Mouse (Mus musculus) embryonic facial prominence, embryonic 13.5 days (tissue): Measurements from ENCODE around the gene Zfp113. TPM values are rescaled to one million over a fixed set of nuclear protein-coding genes. Genes with fewer than 3 reads are reported as not detected.
"Not testable (repeated sequence)": the region's sequence is repeated elsewhere in the genome, so short reads cannot be mapped to it uniquely, and the experiment has no call there.

Experiments used
- ATAC-seq: fragments of 200-750 bp; cut with Nextera tagmentation; 2 replicates; pipeline ENCODE4 v1.8.0; 2017; ENCODE audit warnings: low read depth; ENCODE audit not compliant: insufficient number of reproducible peaks, insufficient read depth, low FRiP score, low TSS enrichment
- H3K27ac ChIP-seq: fragments of 300-500 bp; sonication (generic); 2 replicates; pipeline ENCODE4 v1.5.1; 2015; ENCODE audit warnings: moderate library complexity, mild to moderate bottlenecking, inconsistent platforms
- H3K27me3 ChIP-seq: fragments of 300-500 bp; sonication (generic); 2 replicates; pipeline ENCODE4 v1.6.1; 2015; ENCODE audit warnings: mild to moderate bottlenecking, inconsistent platforms
- H3K36me3 ChIP-seq: fragments of 300-500 bp; sonication (generic); 2 replicates; pipeline ENCODE4 v1.6.1; 2015; ENCODE audit warnings: mild to moderate bottlenecking, inconsistent platforms
- H3K4me1 ChIP-seq: fragments of 300-500 bp; sonication (generic); 2 replicates; pipeline ENCODE4 v1.6.1; 2015; ENCODE audit warnings: inconsistent platforms
- H3K4me2 ChIP-seq: fragments of 300-500 bp; sonication (generic); 2 replicates; pipeline ENCODE4 v1.6.1; 2015; ENCODE audit warnings: moderate library complexity, mild to moderate bottlenecking, inconsistent platforms
- H3K4me3 ChIP-seq: fragments of 300-500 bp; sonication (generic); 2 replicates; pipeline ENCODE4 v1.5.1; 2015; ENCODE audit warnings: mild to moderate bottlenecking, inconsistent platforms
- H3K9ac ChIP-seq: fragments of 300-500 bp; sonication (generic); 2 replicates; pipeline ENCODE4 v1.6.1; 2015; ENCODE audit warnings: mild to moderate bottlenecking, inconsistent platforms
- H3K9me3 ChIP-seq: fragments of 300-500 bp; sonication (generic); 2 replicates; pipeline ENCODE4 v1.6.1; 2016; ENCODE audit warnings: inconsistent platforms
- WGBS: fragments of 180-500 bp; shearing (Covaris S2); methylation state at CpG from one replicate; pipeline ENCODE4 v1.1.7; 2015; ENCODE audit warnings: mixed read lengths; 5-methylcytosine and 5-hydroxymethylcytosine counted together
- polyA plus RNA-seq: library from polyadenylated mRNA; unstranded; fragments of >200 nt; fragmentation: Nextera tagmentation; extraction: Ambion mirVana; gene quantifications from 2 replicates; pipeline ENCODE4 v1.2.1, GENCODE M21; 2015

Gene Zfp113
- polyA plus RNA-seq, 1 experiment from 2014 or later, result 24.4 TPM

DNA sequence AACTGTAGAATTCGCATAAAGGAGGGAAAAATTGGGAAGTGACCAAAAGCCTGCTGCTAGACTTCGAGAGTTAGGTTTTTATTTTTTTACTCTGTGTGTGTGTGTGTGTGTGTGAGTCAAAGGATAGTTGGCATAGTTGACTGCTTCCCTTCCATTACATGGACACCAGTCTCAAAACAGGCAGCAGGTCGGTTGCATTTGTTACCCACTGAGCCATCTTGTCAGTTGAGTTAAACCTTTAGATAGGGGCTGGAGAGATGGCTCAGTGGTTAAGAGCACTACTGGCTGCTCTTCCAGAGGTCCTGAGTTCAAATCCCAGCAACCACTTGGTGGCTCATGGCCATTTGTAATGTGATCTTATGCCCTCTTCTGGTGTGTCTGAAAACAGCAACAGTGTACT is 37.5 kb downstream of the Zfp113 start:
- peak overlapping the region; percentile 96 for H3K27ac ChIP-seq

DNA sequence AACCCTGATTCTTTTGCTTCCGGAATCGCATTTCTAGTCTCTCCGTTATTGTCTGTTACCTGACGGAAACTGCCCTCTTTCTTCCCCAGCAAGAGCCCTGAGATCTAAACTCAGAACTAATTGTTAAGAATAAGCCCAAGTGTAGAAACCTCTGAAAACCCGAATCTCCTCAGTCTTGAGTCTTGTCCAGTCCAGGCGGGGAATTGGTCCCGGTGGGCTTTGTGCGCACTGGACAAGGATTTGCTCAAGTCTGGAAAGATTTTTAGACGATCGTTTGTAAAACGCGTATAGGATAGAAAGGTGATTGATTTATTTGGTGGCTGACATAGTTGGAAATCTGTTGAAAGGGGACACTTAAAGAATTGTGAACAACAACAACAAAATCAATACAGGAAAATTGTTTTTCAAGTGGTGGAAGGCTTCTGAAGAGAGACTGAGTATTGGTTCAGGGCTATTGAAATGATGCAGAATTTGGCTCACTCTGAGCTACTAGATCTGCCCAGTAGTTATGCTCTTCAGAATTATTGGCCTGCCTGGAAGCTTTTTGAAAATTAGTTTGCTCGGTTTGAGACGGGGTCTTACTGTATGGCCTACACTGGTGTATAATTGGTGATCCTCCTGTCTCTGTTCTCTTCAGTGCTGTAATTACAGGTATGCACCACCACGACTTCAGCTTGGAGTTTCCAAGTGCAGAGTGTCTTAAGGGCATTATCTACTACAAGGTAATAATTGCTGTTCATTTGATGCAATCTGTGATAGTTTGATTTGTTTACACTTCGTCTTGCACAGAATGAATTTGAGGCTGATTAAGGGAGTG is 38.1 kb downstream of the Zfp113 start:
- no peaks in the 10 kb centered on the region for H3K9me3 ChIP-seq
- H3K27ac ChIP-seq, result peak overlapping the region; percentile 96
- H3K4me2 ChIP-seq, result peak overlapping the region; percentile 72
- H3K27me3 ChIP-seq, result no peaks in the 10 kb centered on the region
- H3K9ac ChIP-seq, result peak overlapping the region; percentile 80
- ATAC-seq, result no peak
- peak overlapping the region; percentile 68 for H3K4me3 ChIP-seq
- H3K4me1 ChIP-seq, result peaks cover 14% of the 10 kb centered on the region
- peaks cover 24% of the 10 kb centered on the region for H3K36me3 ChIP-seq
- 4% methylated on average over 16 of the region's 16 CpGs for WGBS

More for the DNA sequence above, 37.5 kb downstream of the Zfp113 start:
- 75% methylated on average over 3 of the region's 3 CpGs for WGBS
- peak overlapping the region; percentile 72 for H3K4me2 ChIP-seq
- peaks cover 27% of the 10 kb centered on the region for H3K36me3 ChIP-seq
- H3K4me1 ChIP-seq, result peaks cover 14% of the 10 kb centered on the region
- no peak for ATAC-seq
- H3K4me3 ChIP-seq, result peak overlapping the region; percentile 68
- no peaks in the 10 kb centered on the region for H3K9me3 ChIP-seq
- H3K9ac ChIP-seq, result peak overlapping the region; percentile 80
- no peaks in the 10 kb centered on the region for H3K27me3 ChIP-seq

DNA sequence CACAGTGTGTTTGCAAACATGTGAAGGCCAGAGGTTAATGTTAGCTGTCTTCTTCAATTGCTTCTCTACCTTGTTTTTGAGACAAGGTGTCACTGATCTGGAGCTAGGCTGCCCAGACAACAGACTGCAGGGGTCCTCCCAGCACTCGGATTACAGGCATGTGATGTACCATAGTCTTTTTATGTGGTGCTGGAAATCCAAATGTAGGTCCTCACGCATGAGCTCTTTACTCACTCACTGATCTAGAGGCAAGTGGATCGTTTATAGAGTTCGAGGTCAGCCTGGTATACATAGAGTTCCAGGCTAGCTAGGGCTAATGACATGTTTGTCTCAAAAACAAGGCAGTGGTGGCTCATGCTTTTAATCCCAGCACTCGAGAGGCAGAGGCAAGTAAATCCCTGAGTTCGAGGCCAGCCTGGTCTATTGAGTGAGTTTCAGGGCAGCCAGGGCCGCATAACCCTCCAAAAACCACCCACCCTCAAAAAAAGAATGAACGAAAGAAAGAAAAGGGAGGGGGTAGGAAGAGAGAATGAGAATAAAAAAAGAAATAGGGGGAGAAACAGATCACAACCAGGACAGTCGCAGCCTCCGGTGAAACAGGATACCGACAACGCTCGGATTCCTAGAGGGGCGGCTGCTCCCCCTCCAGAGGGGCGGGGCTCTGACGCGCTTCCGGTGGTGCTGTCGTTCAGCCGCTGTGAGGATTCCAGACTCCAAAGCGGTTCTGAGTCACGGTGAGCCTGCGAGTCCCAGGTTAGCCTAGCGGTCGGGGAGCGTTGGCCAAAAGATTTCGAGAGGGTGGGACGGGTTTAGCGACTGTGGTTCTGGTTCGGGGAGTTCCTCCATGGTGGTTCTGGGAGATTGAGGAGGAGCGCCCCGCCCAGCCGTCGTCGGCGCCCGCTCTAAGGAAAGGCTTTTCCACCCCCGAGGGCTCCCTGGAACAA is 39.0 kb downstream of the Zfp113 start, which contains the start of gene Zscan21:
Gene Zscan21, plus strand, starts transcription at position 649 of the 944 bp plus-strand sequence.
- WGBS, result 7% methylated on average over 38 of the region's 38 CpGs
- Histone ChIP-seq H3K27me3 (no peaks in the 10 kb centered on the region), H3K9ac (peak within 1 kb of the TSS; percentile 80), H3K4me3 (peak within 1 kb of the TSS; percentile 68), H3K4me1 (peaks cover 14% of the 10 kb centered on the region), H3K36me3 (peaks cover 20% of the 10 kb centered on the region), H3K9me3 (no peaks in the 10 kb centered on the region), H3K4me2 (peak within 1 kb of the TSS; percentile 72), H3K27ac (peak within 1 kb of the TSS; percentile 96)
- ATAC-seq, result peak; percentile 96

DNA sequence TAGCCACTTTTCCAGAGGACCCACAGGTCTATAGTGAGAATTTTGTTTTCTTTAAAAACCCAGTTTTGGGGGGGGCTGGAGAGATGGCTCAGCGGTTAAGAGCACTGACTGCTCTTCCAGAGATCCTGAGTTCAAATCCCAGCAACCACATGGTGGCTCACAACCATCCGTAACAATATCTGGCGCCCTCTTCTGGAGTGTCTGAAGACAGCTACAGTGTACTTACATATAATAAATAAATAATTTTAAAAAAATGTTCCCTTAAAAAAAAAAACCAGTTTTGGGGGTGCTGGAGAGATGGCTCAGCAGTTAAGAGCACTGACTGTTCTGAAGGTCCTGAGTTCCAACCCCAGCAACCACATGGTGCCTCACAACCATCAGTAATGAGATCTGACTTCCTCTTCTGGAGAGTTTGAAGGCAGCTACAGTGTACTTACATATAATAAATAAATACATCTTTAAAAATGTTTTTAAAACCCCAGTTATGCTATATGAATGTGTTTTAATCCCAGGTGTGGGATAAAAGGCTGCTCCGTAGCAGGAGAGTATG is 45.6 kb downstream of the Zfp113 start:
- 61% methylated on average over 4 of the region's 4 CpGs for WGBS

DNA sequence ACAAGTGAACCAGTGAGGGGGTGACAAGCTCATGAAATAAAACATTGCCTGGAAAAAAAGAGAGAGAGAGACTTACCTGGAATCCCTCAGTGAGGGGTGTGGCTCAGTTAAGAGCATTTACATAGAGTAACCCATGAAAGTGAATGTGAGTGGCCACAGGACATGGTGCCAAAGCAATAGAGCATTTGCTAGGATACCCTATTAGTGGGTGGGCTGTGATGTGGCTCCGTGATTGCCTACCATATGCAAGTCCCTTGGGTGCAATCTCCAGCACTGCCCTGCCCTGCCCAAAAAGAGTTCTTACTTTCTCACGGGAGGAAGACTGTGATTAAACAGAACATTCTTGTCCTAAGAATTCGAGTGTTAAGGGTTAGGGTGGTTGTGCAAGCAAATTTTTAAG is 48.4 kb downstream of the Zfp113 start:
- no peaks in the 10 kb centered on the region for H3K4me1 ChIP-seq
- H3K9ac ChIP-seq, result no peak overlapping the region
- WGBS, result 67% methylated on average over 3 of the region's 3 CpGs
- H3K27ac ChIP-seq, result no peak overlapping the region
- ATAC-seq, result no peak
- H3K27me3 ChIP-seq, result no peaks in the 10 kb centered on the region
- no peak overlapping the region for H3K4me2 ChIP-seq
- no peaks in the 10 kb centered on the region for H3K9me3 ChIP-seq
- H3K4me3 ChIP-seq, result no peak overlapping the region
- peaks cover 33% of the 10 kb centered on the region for H3K36me3 ChIP-seq

More for the DNA sequence above, 45.6 kb downstream of the Zfp113 start:
- not testable (repeated sequence) for H3K4me1 ChIP-seq, H3K4me2 ChIP-seq, H3K4me3 ChIP-seq, ATAC-seq, H3K27ac ChIP-seq, H3K9ac ChIP-seq, H3K9me3 ChIP-seq, H3K27me3 ChIP-seq, H3K36me3 ChIP-seq

DNA sequence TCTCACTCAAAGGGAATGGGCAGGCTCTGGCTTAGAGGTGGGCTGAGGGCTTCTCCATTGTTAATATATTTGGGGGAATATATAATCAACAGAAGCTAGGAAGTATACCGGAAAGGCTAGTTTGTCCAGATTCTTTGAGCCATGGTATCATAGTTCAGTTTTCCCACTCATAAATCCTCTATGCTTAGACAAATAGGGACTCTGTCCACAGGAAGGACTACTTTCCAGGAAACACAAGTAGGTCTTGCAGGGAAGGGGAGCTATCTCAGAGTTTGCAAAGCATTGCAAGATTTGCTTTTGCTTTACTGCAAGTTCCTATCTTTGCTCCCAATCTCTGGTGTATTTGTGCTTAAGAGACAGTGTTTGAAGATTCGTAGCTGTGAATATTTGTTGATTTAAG is 50.6 kb downstream of the Zfp113 start:
- no peak overlapping the region for H3K27ac ChIP-seq
- no peaks in the 10 kb centered on the region for H3K9me3 ChIP-seq
- H3K4me1 ChIP-seq, result no peaks in the 10 kb centered on the region
- H3K36me3 ChIP-seq, result peaks cover 55% of the 10 kb centered on the region
- no peaks in the 10 kb centered on the region for H3K27me3 ChIP-seq
- H3K9ac ChIP-seq, result no peak overlapping the region
- H3K4me3 ChIP-seq, result no peak overlapping the region
- ATAC-seq, result no peak
- no peak overlapping the region for H3K4me2 ChIP-seq
- 90% methylated on average over 2 of the region's 2 CpGs for WGBS

DNA sequence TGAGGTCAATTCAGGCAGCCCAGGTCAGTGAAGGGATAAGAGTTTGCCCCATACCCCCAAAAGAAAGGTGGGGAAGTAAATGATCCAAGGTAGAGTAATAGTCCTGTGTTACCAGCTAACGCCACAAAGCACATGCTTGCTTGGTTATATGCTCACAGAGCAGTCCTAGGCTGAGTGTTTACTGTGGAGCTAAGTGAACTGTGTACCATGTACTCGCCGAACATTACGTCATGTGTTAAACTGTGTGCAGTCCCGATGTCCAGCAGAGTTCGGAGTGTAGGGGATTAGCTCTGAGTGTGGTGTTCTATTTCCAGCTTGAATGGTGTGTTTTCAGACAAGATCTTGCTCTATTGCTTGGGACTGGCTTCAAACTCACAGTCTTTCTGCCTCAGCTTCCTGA is 61.1 kb downstream of the Zfp113 start:
- H3K36me3 ChIP-seq, result peaks cover 70% of the 10 kb centered on the region
- no peak for ATAC-seq
- H3K4me3 ChIP-seq, result no peak overlapping the region
- no peak overlapping the region for H3K4me2 ChIP-seq
- no peak overlapping the region for H3K9ac ChIP-seq
- H3K9me3 ChIP-seq, result no peaks in the 10 kb centered on the region
- no peaks in the 10 kb centered on the region for H3K4me1 ChIP-seq
- no peak overlapping the region for H3K27ac ChIP-seq
- H3K27me3 ChIP-seq, result no peaks in the 10 kb centered on the region
- WGBS, result 95% methylated on average over 6 of the region's 6 CpGs

DNA sequence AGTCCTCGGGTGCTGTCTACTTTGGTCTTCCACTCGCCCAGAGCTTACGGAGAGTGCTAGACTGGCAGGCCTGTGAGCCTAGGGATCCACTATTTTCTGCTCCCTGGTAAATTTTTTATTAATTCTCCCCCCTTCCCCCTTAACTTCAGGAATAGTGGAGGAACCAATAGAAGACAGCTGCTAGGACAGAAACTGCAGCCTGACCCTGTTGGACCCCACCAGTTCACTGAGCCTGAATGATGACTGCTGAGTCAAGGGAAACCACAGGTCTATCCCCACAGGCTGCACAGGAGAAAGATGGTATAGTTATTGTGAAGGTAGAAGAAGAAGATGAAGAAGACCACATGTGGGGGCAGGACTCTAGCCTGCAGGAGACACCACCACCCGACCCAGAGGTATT is 62.8 kb downstream of the Zfp113 start:
- ATAC-seq, result no peak

DNA sequence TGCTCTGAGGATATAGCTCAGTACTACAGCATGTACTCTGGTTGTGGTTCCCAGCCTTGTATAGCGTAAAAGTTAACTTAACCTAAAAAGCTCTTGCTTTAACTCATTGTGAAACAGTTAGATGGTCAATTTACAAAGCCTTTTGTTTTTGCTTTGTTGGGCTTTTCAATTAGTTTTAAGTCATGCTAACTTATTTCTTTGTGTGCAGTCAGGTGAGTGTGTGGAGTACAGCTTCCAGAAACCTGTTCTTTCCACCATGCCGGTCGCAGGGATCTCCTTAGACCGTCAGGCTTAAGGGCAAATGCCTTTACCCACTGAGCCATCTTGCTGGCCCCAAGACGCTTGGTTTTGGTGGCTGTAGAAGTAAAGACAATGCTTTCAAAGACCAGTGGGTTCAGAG is 64.8 kb downstream of the Zfp113 start:
- no peak overlapping the region for H3K27ac ChIP-seq
- H3K27me3 ChIP-seq, result no peaks in the 10 kb centered on the region
- no peak overlapping the region for H3K4me3 ChIP-seq
- H3K9ac ChIP-seq, result no peak overlapping the region
- peaks cover 36% of the 10 kb centered on the region for H3K36me3 ChIP-seq
- H3K4me1 ChIP-seq, result peaks cover 10% of the 10 kb centered on the region
- no peak overlapping the region for H3K4me2 ChIP-seq
- 92% methylated on average over 5 of the region's 5 CpGs for WGBS
- H3K9me3 ChIP-seq, result no peaks in the 10 kb centered on the region
- no peak for ATAC-seq

More for the DNA sequence above, 62.8 kb downstream of the Zfp113 start:
- Histone ChIP-seq H3K4me2 (no peak overlapping the region), H3K4me3 (no peak overlapping the region), H3K36me3 (peaks cover 53% of the 10 kb centered on the region), H3K27ac (no peak overlapping the region), H3K4me1 (no peaks in the 10 kb centered on the region), H3K9ac (no peak overlapping the region), H3K9me3 (no peaks in the 10 kb centered on the region), H3K27me3 (no peaks in the 10 kb centered on the region)
- WGBS, result 92% methylated on average over 4 of the region's 4 CpGs

DNA sequence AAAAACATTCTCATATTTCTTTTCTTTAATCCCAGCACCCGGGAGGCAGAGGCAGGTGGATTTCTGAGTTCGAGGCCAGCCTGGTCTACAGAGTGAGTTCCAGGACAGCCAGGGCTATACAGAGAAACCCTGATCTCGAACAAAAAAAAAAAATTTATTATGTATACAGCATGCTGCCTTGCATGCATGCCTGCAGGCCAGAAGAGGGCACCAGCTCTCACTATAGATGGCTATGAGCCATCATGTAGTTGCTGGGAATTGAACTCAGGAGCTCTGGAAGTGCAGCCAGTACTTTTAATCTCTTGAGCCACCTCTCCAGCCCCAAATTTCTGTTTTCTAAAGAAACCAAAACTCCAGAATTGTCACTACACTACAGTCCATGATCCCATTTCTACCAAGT is 65.3 kb downstream of the Zfp113 start:
- WGBS, result 81% methylated on average over 3 of the region's 3 CpGs

More for the DNA sequence above, 65.3 kb downstream of the Zfp113 start:
- H3K4me3 ChIP-seq, result no peak overlapping the region
- no peak overlapping the region for H3K27ac ChIP-seq
- ATAC-seq, result no peak
- H3K9me3 ChIP-seq, result no peaks in the 10 kb centered on the region
- H3K36me3 ChIP-seq, result peaks cover 33% of the 10 kb centered on the region
- H3K4me2 ChIP-seq, result no peak overlapping the region
- no peaks in the 10 kb centered on the region for H3K27me3 ChIP-seq
- H3K4me1 ChIP-seq, result peaks cover 10% of the 10 kb centered on the region
- no peak overlapping the region for H3K9ac ChIP-seq
